Mouse (Mus musculus): ENCODE data around the gene Rgl2. TPM values are rescaled to one million over a fixed set of nuclear protein-coding genes. Genes with fewer than 3 reads are reported as not detected.
"Not testable (repeated sequence)": the region's sequence is repeated elsewhere in the genome, so short reads cannot be mapped to it uniquely, and the experiment has no call there.

Rgl2 gene
- total RNA-seq (2015) (33.6 and 38.2 TPM in 2 replicates), total RNA-seq (2017) (51.8 and 58.3 TPM in 2 replicates)

- peak; percentile 84 for ATAC-seq (ENCODE audit: poor library complexity, severe bottlenecking)
Observed at GRCm38 (mm10) chr17:33929371-33930279, at the start of gene Rgl2. Gene Rgl2, plus strand, starts transcription at chr17:33929543.

DNA sequence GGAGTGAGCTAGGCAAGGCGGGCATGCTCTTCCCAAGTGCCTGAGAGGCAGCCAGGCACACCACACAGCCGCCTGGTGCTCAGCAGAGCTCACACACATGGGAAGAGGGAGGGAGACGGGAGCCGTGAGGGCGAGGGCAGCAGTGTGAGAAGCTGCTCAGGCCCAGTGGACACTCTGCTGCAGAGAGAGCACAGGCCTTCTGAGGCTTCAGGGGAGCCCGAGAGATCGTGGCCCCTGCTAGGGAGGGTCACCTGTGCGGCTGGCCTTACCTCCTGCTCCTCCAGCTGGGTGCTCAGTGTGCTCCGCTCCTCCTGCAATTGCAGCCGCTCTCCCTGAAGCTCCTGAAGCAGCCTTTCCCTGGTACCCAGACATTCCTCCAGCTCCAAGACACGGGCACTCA, 45.0 kb upstream of the Rgl2 start:
- ATAC-seq (ENCODE audit: poor library complexity, severe bottlenecking): not testable (repeated sequence)

DNA sequence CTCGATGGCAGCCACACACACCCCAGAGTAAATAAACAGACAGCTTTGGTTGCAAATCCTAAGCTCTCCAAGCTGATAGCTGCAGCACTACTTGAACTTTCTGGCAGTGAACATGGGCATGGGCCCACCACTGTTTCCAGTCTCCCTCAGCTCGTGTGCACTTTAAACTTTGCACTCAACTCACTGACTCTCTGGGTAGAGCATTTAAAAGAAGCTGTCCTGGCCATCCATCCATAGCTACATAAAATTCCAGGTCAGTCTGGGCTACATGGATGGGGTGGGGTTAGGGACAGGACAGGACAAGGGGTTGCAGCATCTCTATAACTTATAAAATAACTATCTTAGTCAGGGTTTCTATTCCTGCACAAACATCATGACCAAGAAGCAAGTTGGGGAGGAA, 41.5 kb upstream of the Rgl2 start:
- ATAC-seq (ENCODE audit: poor library complexity, severe bottlenecking): not testable (repeated sequence)

GRCm38 (mm10) chr17:33888230-33888629, 41.1 kb upstream of the Rgl2 start:
- not testable (repeated sequence) for ATAC-seq (ENCODE audit: poor library complexity, severe bottlenecking)

DNA sequence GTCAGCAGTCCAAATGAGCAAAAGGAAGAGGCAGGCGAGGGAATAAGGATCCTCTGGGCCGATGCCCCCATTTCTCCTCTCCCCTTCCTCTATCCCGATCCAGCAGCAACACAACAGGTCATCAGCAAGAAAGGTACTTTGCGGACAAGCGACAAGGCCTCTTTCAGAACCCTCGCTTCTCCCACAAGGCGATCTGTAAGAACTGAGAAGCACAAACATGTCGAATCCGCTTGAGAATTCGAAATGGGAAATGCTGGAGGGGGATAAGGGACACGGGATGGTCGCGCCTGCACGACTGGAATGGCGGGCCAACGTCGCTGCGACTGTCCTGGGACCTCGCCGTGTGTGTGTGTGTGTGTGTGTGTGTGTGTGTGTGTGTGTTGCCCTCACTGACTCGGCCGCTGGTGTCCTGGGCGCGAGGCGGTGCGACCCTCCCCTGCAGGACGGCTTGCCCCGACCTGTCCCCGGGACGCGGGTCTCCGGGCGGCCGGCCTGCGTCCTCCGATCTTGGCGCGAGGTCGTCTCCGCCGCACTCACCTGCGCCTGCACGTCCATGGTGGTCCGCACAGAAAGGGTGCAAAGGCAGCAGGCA, 39.3 kb upstream of the Rgl2 start:
- ATAC-seq (ENCODE audit: poor library complexity, severe bottlenecking): not testable (repeated sequence)

DNA sequence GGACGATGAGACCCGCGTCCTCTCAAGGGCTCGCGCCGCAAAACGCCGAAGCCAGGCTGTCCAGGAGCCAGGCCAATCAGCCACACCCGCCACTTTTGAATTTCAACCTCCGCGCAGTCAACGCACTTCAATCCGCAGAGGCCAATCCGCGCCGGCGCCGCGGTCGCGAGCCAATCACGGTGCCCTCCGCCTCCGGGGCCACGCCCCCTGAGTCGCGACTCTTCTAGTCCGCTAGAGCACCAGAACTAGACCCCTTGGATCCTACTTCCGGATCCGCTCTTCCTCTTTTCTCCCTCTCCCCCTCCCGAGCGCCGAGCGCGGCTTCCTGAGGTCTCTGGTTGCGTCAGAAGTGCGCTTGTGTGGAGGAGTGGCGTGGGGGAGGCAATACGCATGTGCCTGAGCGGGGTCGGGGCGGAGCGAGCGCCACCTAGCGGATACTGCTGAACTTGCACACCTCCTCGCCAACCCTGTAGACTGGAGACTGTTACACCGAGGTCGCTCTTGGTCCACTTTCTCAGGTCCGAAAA, 38.7 kb upstream of the Rgl2 start, which contains the start of gene Kifc1:
Gene Kifc1, minus strand, starts transcription at position 129 of the 527 bp plus-strand sequence.
- peak; percentile 99 for ATAC-seq (ENCODE audit: poor library complexity, severe bottlenecking)

- no peak for ATAC-seq (ENCODE audit: poor library complexity, severe bottlenecking)
Observed at GRCm38 (mm10) chr17:33891357-33891756, 38.0 kb upstream of the Rgl2 start.

DNA sequence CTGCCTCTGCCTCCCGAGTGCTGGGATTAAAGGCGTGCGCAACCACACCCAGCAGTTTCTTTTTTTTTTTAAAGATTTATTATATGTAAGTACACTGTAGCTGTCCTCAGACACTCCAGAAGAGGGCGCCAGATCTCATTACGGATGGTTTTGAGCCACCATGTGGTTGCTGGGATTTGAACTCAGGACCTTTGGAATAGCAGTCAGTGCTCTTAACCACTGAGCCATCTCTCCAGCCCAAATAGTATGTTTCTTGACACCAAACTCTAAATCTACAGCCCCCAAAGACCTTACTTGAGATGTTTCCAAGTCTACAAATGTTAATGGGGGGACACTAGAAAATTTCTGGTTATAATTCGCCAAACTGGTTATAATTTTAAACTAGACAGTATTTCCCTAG, 37.5 kb upstream of the Rgl2 start:
- not testable (repeated sequence) for ATAC-seq (ENCODE audit: poor library complexity, severe bottlenecking)

GRCm38 (mm10) chr17:33892429-33892828, 36.9 kb upstream of the Rgl2 start:
- no peak for ATAC-seq (ENCODE audit: poor library complexity, severe bottlenecking)

DNA sequence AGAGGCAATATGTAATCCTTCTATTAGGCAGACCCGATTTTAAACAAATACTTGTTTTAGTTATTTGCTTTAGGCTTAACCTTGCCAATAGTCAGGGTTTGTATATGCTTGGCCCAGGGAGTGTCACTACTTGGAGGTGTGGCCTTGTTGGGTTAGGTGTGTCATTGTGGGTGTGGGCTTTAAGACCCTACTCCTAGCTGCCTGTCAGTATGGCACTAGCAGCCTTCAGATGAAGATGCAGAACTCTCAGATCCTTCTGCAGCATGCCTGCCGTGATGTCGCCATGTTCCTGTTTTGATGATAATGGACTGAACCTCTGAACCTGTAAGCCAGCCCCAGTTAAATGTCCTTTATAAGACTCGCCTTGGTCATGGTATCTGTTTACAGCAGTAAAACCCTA, 36.3 kb upstream of the Rgl2 start:
- ATAC-seq (ENCODE audit: poor library complexity, severe bottlenecking): not testable (repeated sequence)

GRCm38 (mm10) chr17:33897114-33897794, 32.1 kb upstream of the Rgl2 start:
- ATAC-seq (ENCODE audit: poor library complexity, severe bottlenecking): peak; percentile 59; the same call in 1 of the 2 replicates

GRCm38 (mm10) chr17:33898193-33898592, 31.1 kb upstream of the Rgl2 start:
- not testable (repeated sequence) for ATAC-seq (ENCODE audit: poor library complexity, severe bottlenecking)

GRCm38 (mm10) chr17:33899642-33900041, 29.7 kb upstream of the Rgl2 start:
- ATAC-seq (ENCODE audit: poor library complexity, severe bottlenecking): no peak

DNA sequence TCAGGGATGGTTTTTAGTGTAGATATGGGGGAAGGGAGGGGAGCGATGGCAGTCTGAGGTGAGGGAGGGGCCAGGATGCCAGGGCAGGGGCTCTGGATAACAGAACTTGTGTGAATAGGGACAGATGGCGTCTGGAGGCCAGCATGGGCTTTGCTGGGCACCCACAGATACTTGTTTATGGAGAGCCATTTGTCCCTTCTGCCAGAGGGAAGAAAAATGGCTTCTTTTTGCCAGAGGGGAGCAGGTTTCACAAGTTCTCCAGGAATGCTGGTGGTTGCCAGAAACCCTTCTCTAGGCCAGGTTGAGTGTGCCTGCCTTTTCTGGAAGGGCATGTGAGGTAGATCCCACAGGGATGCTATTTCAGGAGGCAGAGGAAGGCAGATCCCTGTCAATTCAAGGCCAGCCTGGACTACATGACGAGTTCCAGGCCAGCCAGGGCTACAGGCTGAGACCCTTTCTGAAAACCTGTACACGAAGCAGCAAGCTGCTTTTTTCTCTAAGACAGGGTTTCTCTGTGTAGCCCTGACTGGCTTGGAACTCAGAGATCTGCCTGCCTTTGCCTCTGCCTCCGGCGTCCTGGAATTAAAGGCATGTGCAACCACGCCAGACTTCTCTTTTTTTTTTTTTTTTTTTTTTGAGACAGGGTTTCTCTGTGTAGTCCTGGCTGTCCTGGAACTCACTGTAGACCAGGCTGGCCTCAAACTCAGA, 28.9 kb upstream of the Rgl2 start:
- no peak for ATAC-seq (ENCODE audit: poor library complexity, severe bottlenecking)

GRCm38 (mm10) chr17:33900989-33901314, 28.4 kb upstream of the Rgl2 start:
- no peak for ATAC-seq (ENCODE audit: poor library complexity, severe bottlenecking)

DNA sequence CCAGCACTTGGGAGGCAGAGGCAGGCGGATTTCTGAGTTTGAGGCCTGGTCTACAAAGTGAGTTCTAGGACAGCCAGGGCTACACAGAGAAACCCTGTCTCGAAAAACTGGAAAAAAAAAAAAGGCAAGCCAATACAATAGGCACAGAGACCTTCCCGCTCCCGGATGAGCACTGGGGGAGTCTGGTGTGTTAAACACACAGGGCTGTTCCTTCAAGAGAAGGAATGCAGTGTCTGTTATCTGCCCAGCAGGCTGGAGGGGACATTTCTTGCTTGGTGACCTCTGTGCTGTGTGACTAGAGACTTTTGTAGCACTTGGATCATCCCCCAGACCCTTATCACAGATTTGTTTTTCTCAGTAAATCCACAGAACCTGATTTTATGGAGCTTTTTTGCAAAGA, 27.7 kb upstream of the Rgl2 start:
- no peak for ATAC-seq (ENCODE audit: poor library complexity, severe bottlenecking)

DNA sequence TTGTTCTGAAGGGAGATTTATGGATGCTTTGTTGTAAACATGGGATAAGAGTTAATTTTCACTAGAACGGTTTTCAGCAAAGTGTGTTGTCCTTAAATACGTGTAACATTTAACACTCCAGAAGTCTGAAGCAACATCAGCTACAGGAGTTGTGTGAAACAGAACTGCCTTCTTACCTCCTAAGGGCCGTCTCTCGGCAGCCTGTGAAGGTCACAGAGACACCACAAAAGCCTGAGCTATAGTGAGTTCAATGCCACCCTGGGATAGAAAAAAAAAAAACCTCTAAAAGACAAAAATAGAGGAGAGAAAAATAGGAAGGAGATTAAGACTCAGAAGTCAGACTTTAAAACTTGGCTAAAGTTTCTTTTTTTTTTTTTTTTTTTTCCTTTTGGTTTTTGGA, 27.3 kb upstream of the Rgl2 start:
- no peak for ATAC-seq (ENCODE audit: poor library complexity, severe bottlenecking)

- no peak for ATAC-seq (ENCODE audit: poor library complexity, severe bottlenecking)
Observed at GRCm38 (mm10) chr17:33902491-33902890, 26.9 kb upstream of the Rgl2 start.

DNA sequence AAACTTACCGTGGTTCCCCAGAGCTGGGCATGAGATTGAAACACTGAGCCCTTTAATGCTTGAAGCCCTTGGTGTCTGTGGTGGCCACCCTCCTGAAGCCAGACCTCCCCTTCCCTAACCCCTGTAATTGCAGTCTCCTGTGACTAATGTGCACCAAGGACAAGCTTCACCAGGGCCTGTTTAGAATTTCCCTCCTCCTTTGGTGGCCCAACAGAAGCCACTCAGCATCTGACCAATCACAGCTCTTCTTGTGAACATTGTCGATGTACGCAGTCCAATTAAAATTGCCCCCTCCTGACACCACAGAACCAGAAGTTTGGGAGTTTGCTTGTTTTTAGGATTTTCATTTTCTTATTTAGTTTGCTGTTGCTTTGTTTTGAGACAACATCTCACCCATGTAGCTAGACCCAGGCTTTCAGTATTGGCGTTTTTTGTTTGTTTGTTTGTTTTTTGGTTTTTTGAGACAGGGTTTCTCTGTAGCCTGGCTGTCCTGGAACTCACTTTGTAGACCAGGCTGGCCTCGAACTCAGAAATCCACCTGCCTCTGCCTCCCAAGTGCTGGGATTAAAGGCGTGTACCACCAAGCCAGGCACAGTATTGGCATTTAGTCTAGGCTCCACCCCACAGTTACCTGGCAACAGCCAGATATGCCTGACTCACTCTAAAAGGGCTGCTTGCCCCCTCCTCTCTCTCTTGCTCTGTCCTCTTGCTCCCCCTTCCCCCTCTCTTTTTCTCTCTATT, 25.3 kb upstream of the Rgl2 start:
- not testable (repeated sequence) for ATAC-seq (ENCODE audit: poor library complexity, severe bottlenecking)

GRCm38 (mm10) chr17:33904835-33905234, 24.5 kb upstream of the Rgl2 start, which contains the start of gene Platr17:
Gene Platr17, plus strand, starts transcription at chr17:33905135.
- ATAC-seq (ENCODE audit: poor library complexity, severe bottlenecking): not testable (repeated sequence)

Data from megakaryocyte, adult 5-6 weeks (primary cell).